Mouse (Mus musculus) heart, postnatal 0 days (tissue): Measurements from ENCODE around the gene Cela3b.

ENCODE experiments used
- CTCF ChIP-seq: IDR thresholded peaks from 2 replicates; pipeline ENCODE4 v1.5.1; 2016; ENCODE audit warnings: antibody characterized with exemption, control low read depth, low read depth
- EP300 ChIP-seq: IDR thresholded peaks from 2 replicates; pipeline ENCODE4 v1.6.1; 2016; ENCODE audit warnings: antibody characterized with exemption, low read depth

DNA sequence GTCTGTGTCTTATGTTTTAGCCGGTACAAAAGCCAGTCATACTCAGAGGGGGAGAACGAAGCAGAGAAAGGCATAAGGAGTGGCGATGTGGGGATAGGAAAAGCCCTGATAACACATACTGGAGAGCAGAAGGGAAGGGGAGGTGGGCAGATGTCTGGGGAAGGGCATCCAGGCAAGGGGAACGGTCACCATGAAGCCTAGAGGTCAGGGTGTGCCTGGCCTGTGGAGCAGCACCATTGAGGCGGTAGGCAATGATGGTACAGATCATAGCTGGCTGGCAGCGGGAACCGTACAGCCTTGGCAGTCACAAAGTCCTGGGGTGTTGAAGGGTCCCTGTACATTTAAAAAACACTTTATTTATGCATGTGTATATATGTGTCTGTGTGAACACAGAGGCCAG, 44.4 kb upstream of the Cela3b start:
- TF ChIP-seq CTCF (no peak), EP300 (no peak)
